Mouse (Mus musculus) 3T3-L1 (cell line): ENCODE results near the gene Gm9125.
"Not testable (repeated sequence)": the region's sequence is repeated elsewhere in the genome, so short reads cannot be mapped to it uniquely, and the experiment has no call there.

Experiments
- DNase-seq: peaks from one replicate; pipeline ENCODE4 v3.0.0-alpha.2; 2015; ENCODE audit warnings: low read depth, low spot score

Gm9125 gene

DNA sequence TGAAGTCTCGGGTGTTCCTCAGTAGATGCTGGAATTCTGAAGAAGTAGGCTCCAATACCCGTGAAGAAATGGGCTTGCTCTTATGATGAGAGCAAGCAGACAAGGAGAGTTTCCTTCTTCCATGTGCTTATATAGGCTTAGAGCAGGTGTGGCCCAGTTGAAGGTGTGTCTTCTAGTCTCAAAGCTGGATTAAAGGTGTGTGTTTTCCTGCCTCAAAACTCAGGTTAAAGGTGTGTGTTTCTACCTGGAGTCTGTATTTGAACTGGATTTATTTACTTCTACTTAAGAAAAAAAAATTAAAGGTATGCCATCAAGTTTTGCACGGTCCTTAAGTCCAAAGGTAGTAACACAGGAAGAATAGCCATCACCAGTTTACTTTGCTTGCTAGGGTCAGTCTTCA is at the start of gene Gm9125:
TSS of gene Gm9125 (minus strand) at position 101 of the 400 bp plus-strand sequence.
- not testable (repeated sequence) for DNase-seq

DNA sequence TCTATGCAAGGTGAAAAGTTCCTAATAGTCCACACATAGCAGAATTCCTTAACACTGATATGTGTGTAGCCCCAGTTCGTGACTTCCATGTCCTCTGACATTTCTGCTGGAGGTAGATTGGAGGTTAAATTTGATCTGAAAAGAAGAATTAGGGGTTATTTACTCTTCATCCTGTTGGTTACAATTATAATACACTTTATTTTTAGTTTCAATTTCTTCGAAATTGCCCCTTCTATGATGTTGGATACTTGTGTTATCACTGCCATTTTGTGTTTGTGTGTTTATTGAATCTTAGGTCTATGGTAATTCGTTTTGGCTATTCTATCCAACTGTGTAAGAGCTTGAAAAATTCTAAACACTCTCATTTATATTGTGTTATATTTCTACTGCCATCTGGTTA is 17.9 kb upstream of the Gm9125 start, which contains the start of gene Gm10697:
TSS of gene Gm10697 (minus strand) at position 101 of the 400 bp plus-strand sequence.
- DNase-seq = not testable (repeated sequence)

DNA sequence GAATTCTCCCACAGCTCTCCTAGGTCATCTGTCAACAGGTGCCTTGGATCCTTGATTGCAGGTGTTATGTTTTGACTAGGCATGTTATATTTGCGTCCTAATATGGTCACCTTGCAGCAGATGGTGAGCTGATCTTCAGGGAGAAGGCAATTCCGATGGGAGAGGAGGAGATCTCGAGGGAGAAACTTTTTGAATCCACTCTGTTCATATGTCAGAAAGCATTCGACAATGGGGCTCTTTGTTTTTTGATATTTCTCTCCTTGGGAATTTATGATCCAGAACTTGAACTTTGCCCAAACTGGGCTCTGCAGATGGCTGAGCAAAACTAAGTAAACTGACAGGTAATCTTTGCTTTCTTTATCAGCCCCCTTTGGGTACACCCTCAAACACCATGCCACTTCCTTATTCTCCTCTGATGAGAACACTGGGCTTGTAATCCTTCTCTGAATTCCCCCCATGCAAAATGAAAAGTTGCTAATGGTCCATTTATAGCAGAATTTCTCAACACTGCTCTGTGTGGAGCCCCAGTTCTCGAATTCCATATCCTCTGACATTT is 5.0 kb downstream of the Gm9125 start:
- not testable (repeated sequence) for DNase-seq

DNA sequence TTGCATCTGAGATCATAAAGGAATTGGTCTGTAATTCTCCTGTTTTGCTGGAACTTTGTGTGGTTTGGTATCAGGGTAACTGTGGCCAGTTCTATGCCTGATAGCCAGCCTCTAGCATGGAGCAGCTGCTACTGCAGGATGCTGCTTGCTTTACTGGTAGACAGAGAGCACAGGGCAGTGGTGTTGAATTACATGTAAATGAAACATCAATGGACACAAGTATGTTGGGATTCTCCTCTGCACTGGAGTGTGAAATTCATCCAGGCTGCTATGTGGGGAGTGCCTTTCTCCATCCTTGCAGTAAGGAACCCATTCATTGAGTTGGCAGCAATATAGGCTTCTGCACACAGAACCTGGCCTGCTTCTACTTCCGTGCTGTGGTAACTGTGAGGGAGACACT is 16.4 kb downstream of the Gm9125 start:
- DNase-seq = not testable (repeated sequence)

DNA sequence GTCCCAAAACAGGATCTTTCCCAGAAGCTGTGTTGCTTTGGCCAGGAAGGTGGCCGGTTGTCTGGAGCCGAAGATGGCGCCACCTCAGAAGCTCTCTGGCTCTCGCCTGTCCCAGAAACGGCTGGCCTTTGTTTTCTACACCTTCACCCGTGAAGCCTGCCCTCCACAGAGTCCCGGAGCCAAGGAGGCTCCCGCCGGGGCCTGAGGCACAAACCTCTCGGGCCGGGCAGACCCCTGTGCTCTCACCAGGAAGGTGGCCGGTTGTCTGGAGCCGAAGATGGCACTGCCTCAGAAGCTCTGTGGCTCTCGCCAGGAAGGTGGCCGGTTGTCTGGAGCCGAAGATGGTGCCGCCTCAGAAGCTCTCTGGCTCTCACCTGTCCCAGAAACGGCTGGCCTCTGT is 20.3 kb downstream of the Gm9125 start:
- not testable (repeated sequence) for DNase-seq
